Mouse (Mus musculus) heart, embryonic 11.5 days (tissue): Measurements from ENCODE around the gene Psmb3. TPM values are rescaled to one million over a fixed set of nuclear protein-coding genes. Genes with fewer than 3 reads are reported as not detected.
"Not testable (repeated sequence)": the region's sequence is repeated elsewhere in the genome, so short reads cannot be mapped to it uniquely, and the experiment has no call there.

ENCODE experiments used
- ATAC-seq: fragments of 200-750 bp; cut with Nextera tagmentation; replicated peaks from 2 replicates; pipeline ENCODE4 v1.8.0; 2017; ENCODE audit warnings: moderate library complexity; ENCODE audit not compliant: insufficient number of reproducible peaks, low FRiP score, low TSS enrichment
- H3K27ac ChIP-seq: fragments of 300-500 bp; sonication (generic); 2 replicates; pipeline ENCODE4 v1.5.1; 2014; ENCODE audit warnings: mild to moderate bottlenecking, low read depth, low read length
- H3K27me3 ChIP-seq: fragments of 300-500 bp; sonication (generic); 2 replicates; pipeline ENCODE4 v1.6.1; 2014; ENCODE audit warnings: mild to moderate bottlenecking, low read length, mixed read lengths; ENCODE audit not compliant: control insufficient read depth, insufficient read depth
- H3K36me3 ChIP-seq: fragments of 300-500 bp; sonication (generic); 2 replicates; pipeline ENCODE4 v1.6.1; 2014; ENCODE audit warnings: mild to moderate bottlenecking, low read length, moderate library complexity, mixed read lengths; ENCODE audit not compliant: control insufficient read depth, insufficient read depth
- H3K4me1 ChIP-seq: fragments of 300-500 bp; sonication (generic); 2 replicates; pipeline ENCODE4 v1.6.1; 2014; ENCODE audit warnings: low read length; ENCODE audit not compliant: control insufficient read depth, insufficient read depth
- H3K4me2 ChIP-seq: fragments of 300-500 bp; sonication (generic); 2 replicates; pipeline ENCODE4 v1.6.1; 2014; ENCODE audit warnings: mild to moderate bottlenecking, moderate library complexity
- H3K4me3 ChIP-seq: fragments of 300-500 bp; sonication (generic); 2 replicates; pipeline ENCODE4 v1.5.1; 2014; ENCODE audit warnings: low read depth, low read length
- H3K9ac ChIP-seq: fragments of 300-500 bp; sonication (generic); 2 replicates; pipeline ENCODE4 v1.6.1; 2014; ENCODE audit warnings: mild to moderate bottlenecking, low read depth, low read length, moderate library complexity
- H3K9me3 ChIP-seq: fragments of 300-500 bp; sonication (generic); replicated peaks from 2 replicates; pipeline ENCODE4 v1.6.1; 2016; ENCODE audit warnings: low read length; ENCODE audit not compliant: control insufficient read depth
- WGBS: fragments of 180-500 bp; shearing (Covaris S2); extraction: QIAGEN DNeasy Blood & Tissue Kit; methylation state at CpG from one replicate; pipeline ENCODE4 v1.1.7; 2014; ENCODE audit not compliant: insufficient replicate concordance; 5-methylcytosine and 5-hydroxymethylcytosine counted together
- polyA plus RNA-seq: library from polyadenylated mRNA; unstranded; fragments of >200 nt; fragmentation: Nextera tagmentation; extraction: Ambion mirVana; gene quantifications from 2 replicates; pipeline ENCODE4 v1.2.1, GENCODE M21; 2014

The Psmb3 gene
- polyA plus RNA-seq, 1 experiment from 2014 or later = 416 TPM

DNA sequence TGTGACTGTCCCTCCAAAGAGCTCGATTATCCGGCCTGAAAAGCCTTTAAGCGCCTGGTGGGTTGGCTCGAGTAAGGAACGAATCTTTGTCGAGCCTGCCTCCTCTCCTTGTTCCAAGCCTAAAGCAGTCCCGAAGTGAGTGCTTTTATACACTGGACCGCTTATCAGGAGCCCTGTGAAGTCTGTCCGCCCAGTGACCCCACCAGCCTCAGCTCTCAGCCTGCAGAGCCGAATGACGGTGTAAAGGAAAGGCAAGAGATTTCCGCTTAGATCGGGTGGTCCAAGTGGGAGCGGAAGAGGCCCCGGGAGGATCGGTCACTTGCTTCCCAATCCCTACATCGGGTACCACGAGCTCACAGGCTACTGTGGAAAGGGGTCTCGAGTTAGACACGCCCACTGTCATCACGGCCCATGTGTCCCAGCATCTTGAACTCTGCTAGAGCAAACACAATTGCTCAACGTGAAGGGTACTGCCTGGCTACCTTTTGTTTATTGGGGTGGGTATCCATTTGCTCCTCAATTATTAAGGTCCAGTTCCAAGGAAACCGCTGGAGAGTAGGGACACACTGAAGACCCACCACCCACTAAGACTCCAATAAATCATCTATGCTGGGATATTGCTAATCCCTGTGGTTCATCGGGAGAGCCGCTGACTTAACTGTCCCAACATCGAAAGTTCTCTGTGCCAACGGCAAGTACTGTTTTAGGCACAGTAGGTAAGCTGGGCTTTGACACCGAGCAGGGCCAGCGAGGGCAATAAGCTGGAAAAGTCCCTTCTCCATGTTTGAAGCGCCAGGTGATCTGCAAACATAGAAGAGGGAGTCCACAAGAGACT is 2.2 kb upstream of the Psmb3 start:
- peak overlapping the region; percentile 97 for H3K27ac ChIP-seq
- H3K4me3 ChIP-seq = peak overlapping the region; percentile 87
- H3K4me2 ChIP-seq = peak overlapping the region; percentile 98
- ATAC-seq = no peak
- H3K9ac ChIP-seq = peak overlapping the region; percentile 88
- peaks cover 2% of the 10 kb centered on the region; the same call in 1 of the 2 replicates for H3K36me3 ChIP-seq
- peaks cover 42% of the 10 kb centered on the region for H3K4me1 ChIP-seq
- H3K27me3 ChIP-seq = no peaks in the 10 kb centered on the region
- H3K9me3 ChIP-seq = no peaks in the 10 kb centered on the region
- WGBS = 18% methylated on average over 30 of the region's 30 CpGs

DNA sequence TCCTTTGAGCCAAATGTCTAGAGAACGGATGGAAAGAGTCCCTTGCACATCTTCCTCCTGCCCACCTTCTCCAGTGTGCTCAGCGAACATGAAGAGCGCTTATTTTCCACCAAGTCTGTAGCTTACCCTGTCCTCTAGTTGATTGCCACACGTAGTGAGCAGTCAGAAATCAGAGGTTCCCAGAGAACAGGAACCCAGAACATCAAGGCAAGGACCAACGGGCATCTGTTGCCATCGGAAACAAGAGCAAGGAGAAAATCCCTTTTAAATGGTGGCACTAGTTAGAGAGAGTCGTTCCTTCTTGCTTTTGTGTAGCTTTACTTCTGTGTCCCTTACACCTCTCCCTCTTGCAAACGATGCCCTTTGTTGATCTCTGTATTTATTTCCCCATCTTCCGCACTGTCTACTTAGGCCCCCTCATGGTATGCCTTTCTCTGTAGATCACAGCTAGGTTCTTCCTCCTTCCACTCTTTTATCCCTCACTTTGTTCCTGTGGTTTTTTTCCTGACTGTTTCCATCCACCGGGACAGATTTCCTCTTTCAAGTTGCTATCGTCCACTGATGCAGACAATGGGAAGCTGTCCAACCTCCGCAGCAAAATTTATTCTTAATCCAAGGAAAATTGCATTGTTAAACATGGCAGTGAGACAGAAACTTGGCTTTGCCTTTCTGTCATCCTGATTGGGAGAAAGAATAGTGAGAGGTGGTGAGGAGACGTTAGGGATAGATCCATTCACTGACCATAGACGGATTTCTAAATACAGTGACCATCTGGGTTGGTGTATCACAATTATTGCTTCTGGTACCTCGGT is 1.4 kb upstream of the Psmb3 start:
- H3K4me3 ChIP-seq = peak overlapping the region; percentile 94
- no peak overlapping the region for H3K9ac ChIP-seq
- peaks cover 34% of the 10 kb centered on the region for H3K4me1 ChIP-seq
- H3K9me3 ChIP-seq = no peaks in the 10 kb centered on the region
- ATAC-seq = no peak
- H3K27me3 ChIP-seq = no peaks in the 10 kb centered on the region
- no peak overlapping the region for H3K27ac ChIP-seq
- H3K36me3 ChIP-seq = peaks cover 7% of the 10 kb centered on the region
- H3K4me2 ChIP-seq = peak overlapping the region; percentile 98
- 50% methylated on average over 15 of the region's 15 CpGs for WGBS

DNA sequence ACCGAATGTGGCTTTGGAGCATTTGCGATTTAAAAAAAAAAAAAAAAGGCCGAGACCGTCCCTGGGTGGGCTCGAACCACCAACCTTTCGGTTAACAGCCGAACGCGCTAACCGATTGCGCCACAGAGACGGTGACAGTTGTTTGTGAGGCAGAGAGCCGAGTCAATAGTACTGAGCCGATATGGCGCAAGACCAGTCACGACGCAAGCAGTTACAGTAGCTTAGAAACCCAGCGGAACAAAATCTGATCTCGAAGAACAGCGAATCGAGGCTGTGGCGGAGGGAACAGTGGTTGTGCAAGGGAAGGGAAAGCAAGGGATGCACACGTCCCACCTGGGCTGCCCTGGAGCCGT is 830 bp upstream of the Psmb3 start:
- Histone ChIP-seq H3K4me3 (peak overlapping the region; percentile 94), H3K9ac (peak overlapping the region; percentile 78), H3K9me3 (no peaks in the 10 kb centered on the region), H3K27me3 (no peaks in the 10 kb centered on the region), H3K36me3 (peaks cover 13% of the 10 kb centered on the region), H3K4me2 (peak overlapping the region; percentile 98), H3K27ac (peak overlapping the region; percentile 74), H3K4me1 (peaks cover 29% of the 10 kb centered on the region)
- ATAC-seq = no peak
- under 1% methylated on average over 24 of the region's 24 CpGs for WGBS

DNA sequence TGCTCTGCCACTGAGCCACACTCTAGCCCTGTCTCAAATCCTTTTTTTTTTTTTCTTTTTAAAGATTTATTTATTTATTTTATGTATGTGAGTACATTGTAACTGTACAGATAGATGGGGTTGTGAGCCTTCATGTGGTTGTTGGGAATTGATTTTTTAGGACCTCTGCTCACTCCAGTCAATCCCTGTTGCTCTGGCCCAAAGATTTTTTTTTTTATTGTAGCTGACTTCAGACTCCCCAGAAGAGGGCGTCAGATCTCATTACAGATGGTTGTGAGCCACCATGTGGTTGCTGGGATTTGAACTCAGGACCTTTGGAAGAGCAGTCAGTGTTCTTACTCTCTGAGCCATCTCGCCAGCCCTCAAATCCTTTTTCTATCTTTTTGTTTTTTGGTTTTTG is 6.9 kb downstream of the Psmb3 start:
- H3K4me3 ChIP-seq, H3K9ac ChIP-seq, H3K27ac ChIP-seq, H3K4me1 ChIP-seq, H3K4me2 ChIP-seq, H3K27me3 ChIP-seq, ATAC-seq, H3K9me3 ChIP-seq: not testable (repeated sequence)
- peaks cover 32% of the 10 kb centered on the region for H3K36me3 ChIP-seq
- WGBS = 73% methylated on average over 2 of the region's 2 CpGs

DNA sequence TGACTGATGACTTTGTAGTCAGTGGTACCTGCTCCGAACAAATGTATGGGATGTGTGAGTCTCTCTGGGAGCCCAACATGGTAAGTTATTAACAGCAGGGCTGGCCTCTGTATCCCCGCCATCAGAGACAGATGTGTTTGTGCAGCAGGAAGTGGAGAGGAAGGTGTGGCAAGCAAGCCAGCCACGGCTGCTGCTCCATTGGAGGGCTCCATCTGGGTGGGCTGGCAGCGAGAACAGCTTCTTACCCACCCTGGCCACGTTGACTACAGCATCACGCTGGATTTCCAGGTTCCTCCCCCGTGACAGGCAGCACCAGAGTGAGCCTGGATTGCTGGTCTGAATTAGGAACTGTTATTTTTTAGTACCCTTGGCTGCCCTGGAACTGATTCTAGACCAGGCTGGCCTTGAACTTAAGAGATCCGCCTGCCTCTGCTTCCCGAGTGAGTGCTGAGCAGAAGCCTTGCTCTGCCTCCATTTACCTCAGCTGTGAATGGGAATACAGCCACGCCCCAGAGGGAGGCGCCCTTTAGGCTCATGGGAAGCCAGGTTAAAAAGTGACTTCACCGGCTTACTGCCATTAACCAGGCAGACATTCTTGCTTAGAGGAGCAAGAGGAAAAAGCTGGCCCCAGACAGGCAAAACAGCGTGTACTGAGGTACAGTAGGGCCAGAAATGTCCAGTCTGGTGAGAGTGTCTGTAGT is 8.2 kb downstream of the Psmb3 start:
- no peak for ATAC-seq
- peaks cover 36% of the 10 kb centered on the region for H3K36me3 ChIP-seq
- H3K9me3 ChIP-seq = no peaks in the 10 kb centered on the region
- H3K4me2 ChIP-seq = no peak overlapping the region
- WGBS = 81% methylated on average over 13 of the region's 13 CpGs
- no peak overlapping the region for H3K27ac ChIP-seq
- no peak overlapping the region for H3K4me3 ChIP-seq
- H3K9ac ChIP-seq = no peak overlapping the region
- no peaks in the 10 kb centered on the region; the same call in 1 of the 2 replicates for H3K4me1 ChIP-seq
- no peaks in the 10 kb centered on the region for H3K27me3 ChIP-seq

DNA sequence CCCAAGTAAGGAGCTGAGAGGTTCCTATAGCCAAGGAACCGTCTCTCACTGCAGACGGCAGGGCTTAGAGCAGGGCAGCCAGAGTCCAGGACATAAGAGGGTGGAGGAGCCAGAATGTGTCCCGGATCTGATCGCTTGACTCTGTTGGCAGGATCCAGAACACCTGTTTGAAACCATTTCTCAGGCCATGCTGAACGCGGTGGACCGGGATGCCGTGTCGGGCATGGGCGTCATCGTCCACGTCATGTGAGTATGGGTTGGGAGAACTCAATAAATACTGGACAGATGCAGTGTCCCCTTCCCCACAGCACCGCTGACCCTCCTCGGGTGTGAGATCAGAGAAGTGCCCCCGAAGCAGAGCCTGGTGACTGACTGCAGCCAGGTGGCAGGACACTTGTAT is 9.1 kb downstream of the Psmb3 start:
- Histone ChIP-seq H3K27me3 (no peaks in the 10 kb centered on the region), H3K36me3 (peaks cover 28% of the 10 kb centered on the region), H3K27ac (no peak overlapping the region), H3K4me3 (no peak overlapping the region), H3K4me2 (no peak overlapping the region), H3K4me1 (no peaks in the 10 kb centered on the region; the same call in 1 of the 2 replicates), H3K9ac (no peak overlapping the region), H3K9me3 (no peaks in the 10 kb centered on the region)
- 93% methylated on average over 15 of the region's 15 CpGs for WGBS
- no peak for ATAC-seq

DNA sequence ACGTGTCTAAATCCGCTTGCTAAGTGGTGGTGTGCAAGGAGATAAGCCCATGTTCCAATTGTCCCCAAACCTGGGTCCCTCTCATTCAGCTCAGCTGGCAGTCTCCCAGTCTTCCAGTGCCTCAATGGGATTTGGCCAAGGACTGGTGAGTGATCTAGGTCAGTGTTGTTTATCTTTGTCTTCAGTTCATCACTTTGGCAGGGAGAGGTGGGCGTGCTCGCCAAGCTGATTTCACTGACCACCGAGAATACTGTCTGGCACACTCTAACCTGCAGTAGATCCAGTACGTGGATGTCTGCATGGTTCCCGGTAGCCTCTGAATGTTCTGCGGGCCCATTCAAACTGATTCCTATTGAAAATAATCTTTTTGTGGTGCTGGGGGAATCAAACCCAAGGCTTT is 10.7 kb downstream of the Psmb3 start:
- WGBS = 80% methylated on average over 8 of the region's 8 CpGs

DNA sequence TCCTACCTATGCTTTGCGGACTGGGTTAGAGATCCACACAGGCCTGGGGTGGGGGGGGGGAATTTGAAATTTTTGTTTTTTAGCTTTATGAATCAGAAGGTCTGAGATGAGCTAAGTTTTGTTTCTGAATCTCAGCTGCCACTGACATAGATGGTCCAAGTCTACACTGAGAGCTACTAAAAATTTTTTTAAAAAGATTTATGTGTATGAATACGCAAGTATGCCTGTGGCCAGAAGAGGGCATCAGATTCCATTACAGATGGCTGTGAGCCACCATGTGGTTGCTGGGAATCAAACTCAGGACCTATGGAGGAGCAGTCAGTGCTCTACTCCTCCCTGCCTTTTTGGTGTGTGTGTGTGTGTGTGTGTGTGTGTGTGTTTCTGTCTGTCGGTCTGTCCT is 11.2 kb downstream of the Psmb3 start:
- no peak overlapping the region for H3K4me2 ChIP-seq
- no peak overlapping the region for H3K4me3 ChIP-seq
- H3K4me1 ChIP-seq = no peaks in the 10 kb centered on the region; the same call in 1 of the 2 replicates
- H3K9ac ChIP-seq = no peak overlapping the region
- no peaks in the 10 kb centered on the region for H3K9me3 ChIP-seq
- no peaks in the 10 kb centered on the region for H3K27me3 ChIP-seq
- WGBS = 95% methylated on average over 3 of the region's 3 CpGs
- H3K27ac ChIP-seq = no peak overlapping the region
- peaks cover 25% of the 10 kb centered on the region for H3K36me3 ChIP-seq
- ATAC-seq = no peak

More for the DNA sequence above, 10.7 kb downstream of the Psmb3 start:
- Histone ChIP-seq H3K9me3 (no peaks in the 10 kb centered on the region), H3K4me2 (no peak overlapping the region), H3K4me1 (no peaks in the 10 kb centered on the region; the same call in 1 of the 2 replicates), H3K27me3 (no peaks in the 10 kb centered on the region), H3K9ac (no peak overlapping the region), H3K27ac (no peak overlapping the region), H3K4me3 (no peak overlapping the region), H3K36me3 (peaks cover 27% of the 10 kb centered on the region)
- no peak for ATAC-seq
